Mouse (Mus musculus): ENCODE measurements around the gene Sh3d19.
"Not testable (repeated sequence)": the region's sequence is repeated elsewhere in the genome, so short reads cannot be mapped to it uniquely, and the experiment has no call there.

Gene Sh3d19

GRCm38 (mm10) chr3:86093213-86093845 is 122.4 kb downstream of the Sh3d19 start:
- no peak for DNase-seq (ENCODE audit: low read depth, low spot score)

- no peak for DNase-seq (ENCODE audit: low read depth, low spot score)
Observed at GRCm38 (mm10) chr3:86093907-86094306, 123.0 kb downstream of the Sh3d19 start.

GRCm38 (mm10) chr3:86101956-86102355 is 131.0 kb downstream of the Sh3d19 start:
- DNase-seq (ENCODE audit: low read depth, low spot score), result no peak

- DNase-seq (ENCODE audit: low read depth, low spot score), result no peak
Observed at GRCm38 (mm10) chr3:86103449-86104291, 132.8 kb downstream of the Sh3d19 start.

- DNase-seq (ENCODE audit: low read depth, low spot score), result not testable (repeated sequence)
Observed at GRCm38 (mm10) chr3:86104433-86104832, 133.5 kb downstream of the Sh3d19 start.

GRCm38 (mm10) chr3:86104909-86105308 is 134.0 kb downstream of the Sh3d19 start:
- no peak for DNase-seq (ENCODE audit: low read depth, low spot score)

GRCm38 (mm10) chr3:86106086-86106632 is 135.2 kb downstream of the Sh3d19 start:
- DNase-seq (ENCODE audit: low read depth, low spot score), result no peak

GRCm38 (mm10) chr3:86107637-86108539 is 137.0 kb downstream of the Sh3d19 start:
- DNase-seq (ENCODE audit: low read depth, low spot score), result no peak

GRCm38 (mm10) chr3:86108576-86108975 is 137.7 kb downstream of the Sh3d19 start:
- no peak for DNase-seq (ENCODE audit: low read depth, low spot score)

GRCm38 (mm10) chr3:86109099-86109498 is 138.2 kb downstream of the Sh3d19 start:
- DNase-seq (ENCODE audit: low read depth, low spot score), result no peak

- DNase-seq (ENCODE audit: low read depth, low spot score), result peak; percentile 38
Observed at GRCm38 (mm10) chr3:86110077-86110476, 139.2 kb downstream of the Sh3d19 start.

- DNase-seq (ENCODE audit: low read depth, low spot score), result no peak
Observed at GRCm38 (mm10) chr3:86112766-86113165, 141.9 kb downstream of the Sh3d19 start.

GRCm38 (mm10) chr3:86114659-86115338 is 143.9 kb downstream of the Sh3d19 start:
- DNase-seq (ENCODE audit: low read depth, low spot score), result no peak

- no peak for DNase-seq (ENCODE audit: low read depth, low spot score)
Observed at GRCm38 (mm10) chr3:86116951-86117350, 146.0 kb downstream of the Sh3d19 start.

GRCm38 (mm10) chr3:86119237-86119932 is 148.5 kb downstream of the Sh3d19 start:
- peak; percentile 42 for DNase-seq (ENCODE audit: low read depth, low spot score)

GRCm38 (mm10) chr3:86122156-86122555 is 151.2 kb downstream of the Sh3d19 start:
- DNase-seq (ENCODE audit: low read depth, low spot score), result no peak

GRCm38 (mm10) chr3:86123251-86123746 is 152.4 kb downstream of the Sh3d19 start:
- DNase-seq (ENCODE audit: low read depth, low spot score), result no peak

- no peak for DNase-seq (ENCODE audit: low read depth, low spot score)
Observed at GRCm38 (mm10) chr3:86129757-86130156, 158.8 kb downstream of the Sh3d19 start.

GRCm38 (mm10) chr3:86134939-86135638 is 164.2 kb downstream of the Sh3d19 start:
- DNase-seq (ENCODE audit: low read depth, low spot score), result no peak
